Mouse (Mus musculus) brain, embryonic 14.5 days (tissue): Measurements from ENCODE around the gene Rbms2.

Experiments
- CTCF ChIP-seq: fragments of 200-500 bp; IDR thresholded peaks from 2 replicates; pipeline ENCODE4 v1.5.1; 2012; ENCODE audit warnings: inconsistent platforms, mild to moderate bottlenecking, moderate library complexity, borderline replicate concordance; ENCODE audit not compliant: insufficient read depth, insufficient read length; ENCODE audit errors: extremely low read depth
- POLR2A ChIP-seq: fragments of 200-500 bp; IDR thresholded peaks from 2 replicates; pipeline ENCODE4 v1.6.1; 2012; ENCODE audit warnings: mild to moderate bottlenecking, inconsistent platforms, borderline replicate concordance; ENCODE audit not compliant: poor library complexity, insufficient read depth, insufficient read length, severe bottlenecking; ENCODE audit errors: extremely low read depth

DNA sequence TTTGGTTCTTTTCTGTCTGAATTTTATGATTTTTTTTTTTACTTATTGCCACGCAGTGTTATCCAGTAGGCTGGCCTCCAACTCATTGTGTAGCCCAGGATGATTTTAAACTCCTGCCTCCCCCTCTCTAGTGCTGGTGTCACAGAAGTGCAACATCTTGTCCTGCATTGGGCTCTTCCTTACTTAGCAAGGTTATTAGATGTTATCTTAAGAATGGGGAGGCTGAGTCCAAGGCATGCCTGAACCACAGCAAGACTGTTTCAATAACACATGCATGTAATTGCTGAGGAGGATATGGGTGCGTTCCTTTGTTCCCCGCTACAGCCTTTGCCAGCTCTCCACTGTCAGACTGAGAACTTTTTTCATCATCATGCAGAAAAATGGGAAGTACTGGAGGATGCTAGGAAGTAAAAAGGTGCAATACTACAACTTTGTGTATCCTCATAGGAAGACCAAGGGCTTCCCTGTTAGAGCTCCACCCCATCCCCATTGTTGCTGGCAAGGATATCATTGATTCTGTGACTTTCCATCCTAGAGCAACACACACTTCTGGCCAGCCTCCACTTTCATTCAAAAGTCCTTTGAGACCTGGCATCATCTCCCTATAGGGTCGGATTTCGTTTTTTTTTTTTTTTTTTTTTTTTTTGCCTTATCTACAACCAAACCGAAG lies 98.2 kb downstream of the Rbms2 start:
- TF ChIP-seq CTCF (no peak), POLR2A (no peak)
